Mouse (Mus musculus): Measurements from ENCODE around the gene Tcf7. TPM values are rescaled to one million over a fixed set of nuclear protein-coding genes. Genes with fewer than 3 reads are reported as not detected.
A peak's percentile ranks its signal among the peaks of the same experiment; 100 is the strongest.

Gene Tcf7
- polyA plus RNA-seq, 2 experiments, result 1.6 to 1.8 TPM

- Histone ChIP-seq H3K27ac (no peak overlapping the region), H3K9ac (replicated peaks) (no peak overlapping the region), H3K27me3 (ENCODE audit: control insufficient read depth, insufficient read depth, low read length) (peaks cover 2% of the 10 kb centered on the region; the same call in 1 of the 2 replicates), H3K9me3 (ENCODE audit: control insufficient read depth, low read length) (no peaks in the 10 kb centered on the region), H3K4me1 (replicated peaks; ENCODE audit: control insufficient read depth in 2 of 2, insufficient read depth in 2 of 2, low read length in 1 of 2) (peaks cover 0 to 16% of the 10 kb centered on the region in 2 experiments; a peak in 2 of 4 replicates), H3K4me2 (ENCODE audit: low read depth) (no peak overlapping the region), H3K4me3 (ENCODE audit: insufficient read depth in 1 of 2, low read depth in 2 of 2, low read length in 2 of 2) (no peak overlapping the region), H3K36me3 (replicated peaks; ENCODE audit: control insufficient read depth, insufficient read depth, low read depth) (no peaks in the 10 kb centered on the region)
- TF ChIP-seq EP300 (IDR thresholded peaks at IDR 0.05; ENCODE audit: low read depth) (no peak), CTCF (IDR thresholded peaks at IDR 0.05; ENCODE audit: low read depth) (no peak)
- no peak for ATAC-seq (ENCODE audit: insufficient read depth)
- no peak for DNase-seq (ENCODE audit: low read depth in 3 of 3, low spot score in 3 of 3)
- 62% methylated on average over 3 of the region's 3 CpGs for WGBS (ENCODE audit: insufficient replicate concordance)
These were observed 26.7 kb upstream of the Tcf7 start for GRCm38 (mm10) chr11:52309487-52309886.

GRCm38 (mm10) chr11:52306431-52306830 is 23.6 kb upstream of the Tcf7 start:
- Histone ChIP-seq H3K36me3 (replicated peaks; ENCODE audit: control insufficient read depth, insufficient read depth, low read depth) (no peaks in the 10 kb centered on the region), H3K4me3 (ENCODE audit: insufficient read depth in 1 of 2, low read depth in 2 of 2, low read length in 2 of 2) (no peak overlapping the region), H3K4me2 (ENCODE audit: low read depth) (no peak overlapping the region), H3K27me3 (ENCODE audit: control insufficient read depth, insufficient read depth, low read length) (no peaks in the 10 kb centered on the region), H3K9me3 (ENCODE audit: control insufficient read depth, low read length) (no peaks in the 10 kb centered on the region), H3K4me1 (replicated peaks; ENCODE audit: control insufficient read depth in 2 of 2, insufficient read depth in 2 of 2, low read length in 1 of 2) (peaks cover 0 to 14% of the 10 kb centered on the region in 2 experiments; a peak in 2 of 4 replicates), H3K9ac (replicated peaks) (no peak overlapping the region), H3K27ac (no peak overlapping the region)
- no peak for ATAC-seq (ENCODE audit: insufficient read depth)
- DNase-seq (ENCODE audit: low read depth in 3 of 3, low spot score in 3 of 3), result no peak
- 42% methylated on average over 7 of the region's 7 CpGs for WGBS (ENCODE audit: insufficient replicate concordance)
- TF ChIP-seq EP300 (IDR thresholded peaks at IDR 0.05; ENCODE audit: low read depth), result no peak
- no peak for TF ChIP-seq CTCF (IDR thresholded peaks at IDR 0.05; ENCODE audit: low read depth)

- Histone ChIP-seq H3K27ac (no peak overlapping the region), H3K36me3 (replicated peaks; ENCODE audit: control insufficient read depth, insufficient read depth, low read depth) (no peaks in the 10 kb centered on the region), H3K27me3 (ENCODE audit: control insufficient read depth, insufficient read depth, low read length) (no peaks in the 10 kb centered on the region), H3K4me3 (ENCODE audit: insufficient read depth in 1 of 2, low read depth in 2 of 2, low read length in 2 of 2) (no peak overlapping the region), H3K9ac (replicated peaks) (no peak overlapping the region), H3K4me1 (replicated peaks; ENCODE audit: control insufficient read depth in 2 of 2, insufficient read depth in 2 of 2, low read length in 1 of 2) (peaks cover 0 to 14% of the 10 kb centered on the region in 2 experiments; a peak in 2 of 4 replicates), H3K4me2 (ENCODE audit: low read depth) (no peak overlapping the region), H3K9me3 (ENCODE audit: control insufficient read depth, low read length) (no peaks in the 10 kb centered on the region)
- 3% methylated on average over 4 of the region's 4 CpGs for WGBS (ENCODE audit: insufficient replicate concordance)
- TF ChIP-seq CTCF (IDR thresholded peaks at IDR 0.05; ENCODE audit: low read depth), result no peak
- no peak for TF ChIP-seq EP300 (IDR thresholded peaks at IDR 0.05; ENCODE audit: low read depth)
- ATAC-seq (ENCODE audit: insufficient read depth) (no peak), DNase-seq (ENCODE audit: low read depth in 3 of 3, low spot score in 3 of 3) (peak in 1 of 3 experiments; percentile 10)
These were observed 22.5 kb upstream of the Tcf7 start for GRCm38 (mm10) chr11:52305266-52305665.

- WGBS (ENCODE audit: insufficient replicate concordance), result 59% methylated on average over 3 of the region's 3 CpGs
- no peak overlapping the region for H3K27ac ChIP-seq
- DNase-seq (ENCODE audit: low read depth in 3 of 3, low spot score in 3 of 3) (no peak), ATAC-seq (ENCODE audit: insufficient read depth) (no peak)
- H3K9ac ChIP-seq (replicated peaks), result no peak overlapping the region
- H3K4me2 ChIP-seq (ENCODE audit: low read depth), result no peak overlapping the region
- no peaks in the 10 kb centered on the region for H3K27me3 ChIP-seq (ENCODE audit: control insufficient read depth, insufficient read depth, low read length)
- H3K9me3 ChIP-seq (ENCODE audit: control insufficient read depth, low read length), result no peaks in the 10 kb centered on the region
- H3K36me3 ChIP-seq (replicated peaks; ENCODE audit: control insufficient read depth, insufficient read depth, low read depth), result no peaks in the 10 kb centered on the region
- H3K4me1 ChIP-seq (replicated peaks; ENCODE audit: control insufficient read depth in 2 of 2, insufficient read depth in 2 of 2, low read length in 1 of 2), result peaks cover 0 to 14% of the 10 kb centered on the region in 2 experiments; a peak in 2 of 4 replicates
- no peak for TF ChIP-seq EP300 (IDR thresholded peaks at IDR 0.05; ENCODE audit: low read depth)
- TF ChIP-seq CTCF (IDR thresholded peaks at IDR 0.05; ENCODE audit: low read depth), result no peak
- H3K4me3 ChIP-seq (ENCODE audit: insufficient read depth in 1 of 2, low read depth in 2 of 2, low read length in 2 of 2), result no peak overlapping the region
These were observed 19.9 kb upstream of the Tcf7 start for GRCm38 (mm10) chr11:52302668-52303067.

GRCm38 (mm10) chr11:52299687-52300086 is 16.9 kb upstream of the Tcf7 start:
- H3K9ac ChIP-seq (replicated peaks), result no peak overlapping the region
- no peaks in the 10 kb centered on the region for H3K36me3 ChIP-seq (replicated peaks; ENCODE audit: control insufficient read depth, insufficient read depth, low read depth)
- WGBS (ENCODE audit: insufficient replicate concordance), result 55% methylated on average over 7 of the region's 7 CpGs
- H3K4me3 ChIP-seq (ENCODE audit: insufficient read depth in 1 of 2, low read depth in 2 of 2, low read length in 2 of 2), result no peak overlapping the region
- peaks cover 0 to under 1% of the 10 kb centered on the region in 2 experiments; a peak in 1 of 4 replicates for H3K4me1 ChIP-seq (replicated peaks; ENCODE audit: control insufficient read depth in 2 of 2, insufficient read depth in 2 of 2, low read length in 1 of 2)
- H3K27me3 ChIP-seq (ENCODE audit: control insufficient read depth, insufficient read depth, low read length), result no peaks in the 10 kb centered on the region
- no peak overlapping the region for H3K27ac ChIP-seq
- no peak for TF ChIP-seq CTCF (IDR thresholded peaks at IDR 0.05; ENCODE audit: low read depth)
- no peak for TF ChIP-seq EP300 (IDR thresholded peaks at IDR 0.05; ENCODE audit: low read depth)
- no peaks in the 10 kb centered on the region for H3K9me3 ChIP-seq (ENCODE audit: control insufficient read depth, low read length)
- DNase-seq (ENCODE audit: low read depth in 3 of 3, low spot score in 3 of 3) (no peak), ATAC-seq (ENCODE audit: insufficient read depth) (no peak)
- H3K4me2 ChIP-seq (ENCODE audit: low read depth), result no peak overlapping the region

Data from liver, embryonic 14.5 days (tissue).